Mouse (Mus musculus): ENCODE measurements at regions not wholly inside any gene's neighbourhood (a gene's known extent, or its start where the extent isn't known, plus 50 kb on each side); places are given as distances from the start of the nearest gene placed in this dataset.

- no peak for TF ChIP-seq GATA1 (IDR thresholded peaks at IDR 0.05; ENCODE audit: low read length)
- no peak for TF ChIP-seq TAL1 (IDR thresholded peaks at IDR 0.05; ENCODE audit: low read length)
These were observed 313.3 kb downstream of the Diras2 start for GRCm38 (mm10) chr13:52217741-52218140.

All from erythroblast, embryonic 14.5 days (primary cell).